Mouse (Mus musculus) B cell, adult (primary cell): ENCODE results near the gene Ffar1. TPM values are rescaled to one million over a fixed set of nuclear protein-coding genes. Genes with fewer than 3 reads are reported as not detected.

ENCODE experiments used
- total RNA-seq: library from RNA; stranded (reverse); gene quantifications from 4 replicates; pipeline ENCODE4 v1.2.4, GENCODE M21; 2023; ENCODE audit not compliant: inconsistent age

Gene Ffar1
- 21.3 to 27.3 TPM (median 25.8 TPM) in 4 replicates for total RNA-seq

GRCm38 (mm10) chr7:30861464-30861863 is at the start of gene Ffar1:
Gene Ffar1 (minus strand): TSS chr7:30861564.

DNA sequence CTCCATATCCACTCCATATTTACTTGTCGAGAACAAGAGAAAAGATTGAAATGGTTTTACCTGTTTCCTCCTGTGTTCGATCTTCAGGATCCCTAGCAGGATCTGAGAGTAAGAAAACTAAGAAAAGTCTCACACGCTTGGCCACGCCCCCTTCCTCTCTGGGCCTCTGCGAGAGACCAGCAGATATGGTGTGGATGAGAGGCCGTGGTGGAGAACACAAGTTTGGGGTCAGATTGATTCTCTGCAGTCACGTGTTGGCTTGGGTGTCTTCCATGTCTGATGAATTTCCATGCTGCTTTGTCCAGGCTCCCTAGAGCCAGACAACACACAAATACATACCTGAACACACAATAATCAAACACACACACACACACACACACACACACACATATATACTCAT is 18.8 kb upstream of the Ffar1 start, which contains the start of gene Cd22:
Gene Cd22, minus strand, starts transcription at position 167 of the 400 bp plus-strand sequence.

DNA sequence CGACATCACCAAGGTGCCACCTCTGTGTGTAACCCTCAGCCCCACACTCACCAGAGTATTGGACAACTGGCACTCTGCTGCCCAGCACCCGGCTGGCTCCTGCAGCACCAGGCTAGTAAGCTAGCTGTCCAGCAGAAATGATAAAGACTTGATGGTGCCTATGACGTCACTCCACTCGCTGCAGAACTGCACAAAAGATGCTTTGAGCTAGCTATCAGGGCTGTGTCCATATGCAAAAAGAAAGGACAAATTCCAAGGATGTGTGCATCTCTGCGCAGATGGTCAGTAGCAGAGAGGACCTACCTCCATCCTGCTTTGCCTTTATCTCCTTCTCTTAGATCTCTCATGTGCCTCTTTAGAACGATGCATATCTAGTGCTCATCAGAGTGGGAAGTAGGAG is 5.3 kb downstream of the Ffar1 start, which contains the start of gene Ffar3:
Gene Ffar3, minus strand, starts transcription at position 101 of the 400 bp plus-strand sequence.

DNA sequence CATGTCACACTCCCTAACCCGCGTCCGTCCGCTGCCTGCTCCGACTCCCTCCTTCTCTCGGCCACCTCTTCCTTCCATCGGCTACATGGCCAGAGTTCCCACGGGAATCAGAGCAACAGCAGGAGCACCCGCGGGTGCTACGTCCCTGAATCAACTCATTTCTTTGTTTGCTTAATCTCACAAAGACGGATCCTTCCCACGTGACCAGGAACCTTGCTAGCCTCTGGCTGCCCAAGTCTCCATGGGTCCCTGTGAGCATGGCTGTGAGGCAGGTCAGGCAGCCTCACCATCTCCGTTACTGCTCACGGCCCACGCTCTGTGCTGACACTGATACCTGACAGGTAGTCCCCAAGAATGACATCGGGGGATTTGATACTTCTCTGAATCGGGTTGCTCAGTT is 37.7 kb downstream of the Ffar1 start, which contains the start of gene Ffar2:
Gene Ffar2, minus strand, starts transcription at position 101 of the 400 bp plus-strand sequence.

Other genes starting within 250 kb of the Ffar1 start
- gene Upk1a, start 248.7 kb downstream of the Ffar1 start, total RNA-seq, result 0.48 to 0.71 TPM (median 0.48 TPM) in 3 of 4 replicates, not detected in the other
- 203 to 268 TPM (median 215 TPM) in 4 replicates for gene Cox6b1, start 235.4 kb downstream of the Ffar1 start, total RNA-seq
- not detected in 4 replicates for gene Etv2, start 225.7 kb downstream of the Ffar1 start, total RNA-seq
- gene Rbm42, start 211.2 kb downstream of the Ffar1 start, total RNA-seq, result 91.1 to 103 TPM (median 95.7 TPM) in 4 replicates
- 54.9 to 62.9 TPM (median 59.7 TPM) in 4 replicates for gene Haus5, start 196.6 kb downstream of the Ffar1 start, total RNA-seq
- not detected in 4 replicates for gene Pmis2, start 190.0 kb downstream of the Ffar1 start, total RNA-seq
- gene 2200002J24Rik, start 162.6 kb downstream of the Ffar1 start, total RNA-seq, result not detected in 4 replicates
- gene Atp4a, start 149.4 kb downstream of the Ffar1 start, total RNA-seq, result 0.30 to 1.6 TPM (median 0.54 TPM) in 4 replicates
- gene Tmem147, start 132.0 kb downstream of the Ffar1 start, total RNA-seq, result 43.1 to 54.2 TPM (median 51.1 TPM) in 4 replicates
- gene Gapdhs, start 117.9 kb downstream of the Ffar1 start, total RNA-seq, result not detected in 4 replicates
- gene Sbsn, start 110.1 kb downstream of the Ffar1 start, total RNA-seq, result 2.7 to 5.7 TPM (median 2.9 TPM) in 4 replicates
- not detected in 4 replicates for gene Dmkn, start 97.8 kb downstream of the Ffar1 start, total RNA-seq
- not detected in 4 replicates for gene Krtdap, start 73.7 kb downstream of the Ffar1 start, total RNA-seq
- gene Ffar2, start 37.8 kb downstream of the Ffar1 start, total RNA-seq, result 11.4 to 15.1 TPM (median 13.7 TPM) in 4 replicates
- gene Ffar3, start 5.4 kb downstream of the Ffar1 start, total RNA-seq, result 0.84 to 1.7 TPM (median 1.0 TPM) in 4 replicates
- gene Cd22, start 18.8 kb upstream of the Ffar1 start, total RNA-seq, result 1,045 to 1,202 TPM (median 1,120 TPM) in 4 replicates
- gene Mag, start 53.3 kb upstream of the Ffar1 start, total RNA-seq, result 0.21 to 0.26 TPM in 2 of 4 replicates, not detected in the others
- gene Hamp2, start 63.1 kb upstream of the Ffar1 start, total RNA-seq, result not detected in 4 replicates
- gene Hamp, start 82.5 kb upstream of the Ffar1 start, total RNA-seq, result not detected in 4 replicates
- 124 to 171 TPM (median 156 TPM) in 4 replicates for gene Usf2, start 95.2 kb upstream of the Ffar1 start, total RNA-seq
- 1.6 to 2.2 TPM (median 1.9 TPM) in 4 replicates for gene Lsr, start 111.9 kb upstream of the Ffar1 start, total RNA-seq
- 0.35 TPM in 1 of 4 replicates, not detected in the others for gene Fam187b, start 112.2 kb upstream of the Ffar1 start, total RNA-seq
- 102 to 124 TPM (median 116 TPM) in 4 replicates for gene Fxyd5, start 180.9 kb upstream of the Ffar1 start, total RNA-seq
- not detected in 4 replicates for gene Fxyd7, start 189.9 kb upstream of the Ffar1 start, total RNA-seq
- gene Fxyd1, start 195.6 kb upstream of the Ffar1 start, total RNA-seq, result not detected in 4 replicates
- not detected in 4 replicates for gene Lgi4, start 197.8 kb upstream of the Ffar1 start, total RNA-seq
- gene Fxyd3, start 215.1 kb upstream of the Ffar1 start, total RNA-seq, result not detected in 4 replicates